Mouse (Mus musculus): ENCODE results near the gene Znrf4. TPM values are rescaled to one million over a fixed set of nuclear protein-coding genes. Genes with fewer than 3 reads are reported as not detected.

Gene Znrf4
- total RNA-seq, 2 experiments from 2014 or later, result not detected

DNA sequence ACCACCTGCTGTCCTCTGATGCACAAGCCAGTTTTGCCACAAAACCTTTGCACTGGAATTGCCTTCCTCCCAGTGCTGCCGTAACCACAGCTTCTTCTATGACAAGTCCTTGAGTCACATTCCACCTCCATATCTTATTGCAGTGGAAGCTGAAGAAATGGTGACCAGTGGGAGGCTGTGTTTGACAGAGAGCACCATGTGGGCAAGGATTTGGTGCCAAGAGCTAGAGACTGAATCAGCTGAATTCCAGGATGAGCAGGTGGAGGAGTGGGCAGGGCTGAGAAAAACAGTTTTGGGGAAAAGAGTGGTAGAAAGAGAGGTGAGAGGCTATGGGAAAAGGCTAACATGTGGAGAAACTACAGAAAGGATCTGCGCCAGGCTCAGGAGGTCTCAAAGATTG, 18.4 kb downstream of the Znrf4 start:
- no peak for DNase-seq (ENCODE audit: low spot score in 2 of 2)

DNA sequence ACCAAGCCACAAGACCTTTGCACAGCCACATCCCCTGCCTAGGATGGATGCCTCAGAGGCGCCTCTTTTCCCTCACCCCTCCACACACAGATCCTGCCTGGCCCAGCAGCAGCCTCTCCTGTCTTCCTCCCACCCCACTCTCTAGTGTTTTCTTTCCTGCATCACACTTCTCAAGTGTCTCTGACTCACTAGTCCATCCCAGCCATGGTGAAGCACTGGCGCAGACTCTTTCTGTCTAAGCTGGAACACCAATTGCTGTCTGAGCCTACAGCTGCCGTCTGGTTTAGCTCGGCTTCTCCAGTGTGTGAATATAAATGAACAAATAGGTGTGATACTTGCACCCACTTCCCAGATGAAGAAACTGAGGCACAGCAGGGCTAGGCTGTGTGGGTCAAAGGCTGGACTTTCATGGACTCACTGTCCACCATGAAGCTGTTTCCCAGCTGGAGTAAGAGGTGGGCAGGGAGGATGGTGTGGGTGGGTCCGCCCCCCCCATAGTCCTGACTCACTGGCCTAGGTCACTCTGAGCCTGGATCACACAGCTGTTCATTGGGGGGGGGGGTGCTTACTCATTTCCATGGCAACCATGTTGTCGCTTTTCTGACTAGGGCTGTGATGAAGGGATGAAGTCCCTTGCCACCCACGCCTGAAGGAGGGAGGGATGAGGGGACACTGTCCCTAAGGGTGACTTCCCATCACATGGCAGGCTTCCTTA, 21.6 kb downstream of the Znrf4 start:
- DNase-seq (ENCODE audit: low spot score in 2 of 2), result no peak

GRCm38 (mm10) chr17:56488028-56488427, 24.2 kb downstream of the Znrf4 start:
- no peak for DNase-seq (ENCODE audit: low spot score in 2 of 2)

DNA sequence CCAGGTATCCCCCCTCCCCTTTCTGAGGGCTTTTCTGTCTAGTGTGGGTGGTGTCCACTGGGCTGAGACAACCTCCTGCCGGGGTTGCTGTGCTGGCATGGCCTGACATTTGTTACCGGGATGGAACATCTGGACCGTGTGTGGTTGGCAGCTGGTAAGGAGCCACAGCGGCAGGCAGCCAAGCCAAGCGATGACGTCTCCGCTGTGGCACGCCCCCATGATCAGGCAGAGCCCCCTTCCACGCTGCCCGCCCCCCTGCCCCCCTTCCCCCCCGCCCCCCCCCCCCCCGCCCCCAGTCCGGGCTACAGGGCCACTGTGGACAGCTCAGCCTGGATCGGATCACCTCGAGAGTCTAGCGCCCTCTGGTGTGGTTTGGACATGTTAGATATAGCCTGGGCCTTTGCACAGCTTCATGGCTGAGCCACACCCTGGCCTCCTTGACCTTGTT, 24.8 kb downstream of the Znrf4 start:
- no peak for DNase-seq (ENCODE audit: low spot score in 2 of 2)

DNA sequence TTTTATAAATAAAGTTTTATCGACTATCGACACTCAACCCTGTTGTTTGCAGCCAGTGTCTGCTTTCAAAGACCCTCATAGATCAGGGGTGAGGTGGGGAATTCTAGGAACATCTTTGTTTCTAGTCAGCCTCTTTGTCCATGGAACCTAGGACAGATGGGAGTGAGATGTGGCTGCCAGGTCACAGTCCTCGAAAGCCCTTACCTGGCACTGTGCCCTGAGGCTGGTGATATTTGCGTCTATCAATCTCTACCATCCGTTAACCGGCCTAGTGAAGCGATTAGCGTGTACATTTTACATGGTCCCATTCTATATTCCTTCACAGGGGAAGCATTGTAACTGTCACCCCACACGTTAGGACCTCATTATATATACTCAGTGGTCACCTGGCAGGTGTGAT, 26.3 kb downstream of the Znrf4 start:
- no peak for DNase-seq (ENCODE audit: low spot score in 2 of 2)

DNA sequence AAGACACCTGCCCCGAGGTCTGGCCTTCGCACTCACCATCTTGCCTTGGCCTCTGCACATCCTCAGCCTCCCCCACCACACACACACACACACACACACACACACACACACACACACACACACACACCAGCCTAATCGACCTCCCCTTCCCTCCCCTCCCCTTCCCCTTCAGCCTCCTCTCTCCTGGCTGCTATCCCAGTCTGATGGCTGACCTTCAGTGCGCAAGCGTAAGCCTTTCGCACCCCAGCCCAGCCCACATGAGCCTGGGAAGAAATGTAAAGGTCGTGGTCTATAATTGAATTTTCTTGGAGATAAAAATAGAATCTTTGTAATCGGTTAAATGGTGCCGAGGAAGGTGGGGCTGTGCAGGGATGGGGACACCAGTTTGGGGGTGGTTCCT, 27.1 kb downstream of the Znrf4 start:
- no peak for DNase-seq (ENCODE audit: low spot score in 2 of 2)

- DNase-seq (ENCODE audit: low spot score in 2 of 2), result no peak
Observed at GRCm38 (mm10) chr17:56482671-56483070, 29.6 kb downstream of the Znrf4 start.

DNA sequence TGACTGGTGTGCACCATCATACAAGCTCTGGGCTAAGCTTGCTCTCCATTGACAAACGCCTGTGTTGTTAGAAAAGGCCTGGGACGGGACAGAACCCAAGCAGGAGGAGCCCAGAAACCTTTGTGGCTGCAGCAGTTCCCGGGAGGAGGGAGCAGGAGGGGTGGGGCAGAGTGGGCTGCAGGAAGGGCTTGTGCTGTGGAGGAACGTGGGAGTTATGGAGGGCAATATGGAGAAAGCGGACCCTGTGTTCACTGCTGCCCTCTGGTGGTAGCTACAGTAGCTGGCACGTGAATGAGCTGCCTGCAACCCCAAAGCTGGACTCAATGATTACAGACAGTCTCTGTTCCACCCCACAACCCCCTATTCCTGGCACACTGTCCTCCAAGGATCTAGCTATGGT, 32.9 kb downstream of the Znrf4 start:
- peak in 1 of 2 experiments; percentile 68 for DNase-seq (ENCODE audit: low spot score in 2 of 2)

- DNase-seq (ENCODE audit: low spot score in 2 of 2), result no peak
Observed at GRCm38 (mm10) chr17:56478191-56478611, 34.0 kb downstream of the Znrf4 start.

GRCm38 (mm10) chr17:56477191-56477818, 34.9 kb downstream of the Znrf4 start:
- no peak for DNase-seq (ENCODE audit: low spot score in 2 of 2)

- DNase-seq (ENCODE audit: low spot score in 2 of 2), result peak; percentile 92 to 93
Observed at GRCm38 (mm10) chr17:56476402-56476752, 35.9 kb downstream of the Znrf4 start, which contains the start of gene Ptprs. Ptprs (minus strand) TSS chr17:56476483.

GRCm38 (mm10) chr17:56475584-56476401, 36.4 kb downstream of the Znrf4 start:
- DNase-seq (ENCODE audit: low spot score in 2 of 2), result peak in 1 of 2 experiments; percentile 41

GRCm38 (mm10) chr17:56474831-56475581, 37.2 kb downstream of the Znrf4 start:
- no peak for DNase-seq (ENCODE audit: low spot score in 2 of 2)

GRCm38 (mm10) chr17:56474311-56474830, 37.9 kb downstream of the Znrf4 start:
- DNase-seq (ENCODE audit: low spot score in 2 of 2), result no peak

DNA sequence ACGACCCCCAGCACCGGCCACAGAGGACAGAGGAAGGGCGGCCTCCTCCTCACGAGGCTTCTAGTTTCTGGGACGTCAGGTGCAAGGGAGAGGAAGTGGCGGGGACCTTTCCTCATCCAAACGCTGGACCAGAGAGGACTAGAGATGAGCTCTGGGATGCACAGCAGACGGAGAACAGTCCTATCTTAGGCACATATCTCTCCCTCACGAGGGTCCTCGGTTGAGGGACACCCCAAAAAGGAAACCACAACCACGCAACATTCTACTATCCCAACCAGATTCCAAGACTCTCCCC, 38.7 kb downstream of the Znrf4 start:
- DNase-seq (ENCODE audit: low spot score in 2 of 2), result no peak

GRCm38 (mm10) chr17:56472733-56473610, 39.3 kb downstream of the Znrf4 start:
- DNase-seq (ENCODE audit: low spot score in 2 of 2), result peak in 1 of 2 experiments; percentile 66

DNA sequence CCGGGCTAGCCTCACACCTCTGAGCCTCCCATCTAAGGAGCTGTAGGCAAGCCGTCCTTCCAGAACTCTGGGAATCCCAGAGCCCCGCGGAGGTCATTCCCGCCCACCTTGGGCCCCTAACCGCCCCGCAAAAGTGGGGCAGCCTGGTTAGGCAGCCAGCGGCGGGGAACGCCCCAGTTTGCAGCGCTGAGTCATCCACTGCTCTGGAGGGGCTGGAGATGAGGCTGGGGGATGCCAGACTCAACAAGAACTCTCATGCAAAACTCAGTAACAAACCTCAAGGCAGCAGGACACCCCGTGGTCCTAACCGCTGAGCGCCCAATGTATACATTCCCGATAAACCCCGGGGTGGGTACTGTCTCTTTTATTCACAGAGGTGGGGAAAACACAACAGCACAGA, 40.1 kb downstream of the Znrf4 start:
- no peak for DNase-seq (ENCODE audit: low spot score in 2 of 2)

DNA sequence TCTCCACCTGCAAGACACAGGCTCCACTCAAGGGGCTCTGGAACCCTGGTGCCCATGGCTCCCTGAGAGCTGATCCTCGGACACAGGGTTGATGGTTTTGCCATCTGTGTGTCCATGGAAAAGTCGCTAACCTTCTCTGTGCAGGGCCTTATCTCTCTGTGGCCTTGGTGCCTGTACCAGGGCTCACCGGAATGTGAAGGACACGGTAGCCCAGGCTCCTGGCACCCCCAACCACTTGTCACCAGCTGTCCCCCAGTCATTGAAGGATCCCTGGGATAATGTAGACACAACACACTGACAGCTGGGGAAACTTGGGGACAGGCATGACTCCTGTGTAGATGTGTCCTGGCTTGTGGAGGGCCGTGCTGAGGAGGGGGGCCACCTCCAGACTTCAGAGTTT, 41.1 kb downstream of the Znrf4 start:
- DNase-seq (ENCODE audit: low spot score in 2 of 2), result no peak

GRCm38 (mm10) chr17:56470571-56470970, 41.7 kb downstream of the Znrf4 start:
- no peak for DNase-seq (ENCODE audit: low spot score in 2 of 2)

- no peak for DNase-seq (ENCODE audit: low spot score in 2 of 2)
Observed at GRCm38 (mm10) chr17:56470001-56470436, 42.2 kb downstream of the Znrf4 start.

Data from gastrocnemius, postnatal 4 days (tissue).